Mouse (Mus musculus) spleen, adult 2 months (tissue): ENCODE results near the gene Vps72. TPM values are rescaled to one million over a fixed set of nuclear protein-coding genes. Genes with fewer than 3 reads are reported as not detected.
A peak's percentile ranks its signal among the peaks of the same experiment; 100 is the strongest.
"Not testable (repeated sequence)": the region's sequence is repeated elsewhere in the genome, so short reads cannot be mapped to it uniquely, and the experiment has no call there.

ENCODE experiments used
- DNase-seq, 2 experiments: peaks; one replicate each; pipeline versions ENCODE4 v3.0.0 to v3.0.0-alpha.2; 2012 to 2021; ENCODE audit warnings: low spot score in 2 of 2, low read depth in 1 of 2
- H3K27ac ChIP-seq: fragments of 200-500 bp; 2 replicates; pipeline ENCODE4 v1.5.1; 2012; ENCODE audit warnings: low read length, inconsistent platforms; ENCODE audit not compliant: insufficient read depth
- H3K27me3 ChIP-seq: fragments of 200-500 bp; 2 replicates; pipeline ENCODE4 v1.6.1; 2012; ENCODE audit warnings: mild to moderate bottlenecking, moderate library complexity, low read length, inconsistent platforms; ENCODE audit not compliant: control insufficient read depth, insufficient read depth
- H3K36me3 ChIP-seq: fragments of 200-500 bp; 2 replicates; pipeline ENCODE4 v1.6.1; 2012; ENCODE audit warnings: mild to moderate bottlenecking, low read length, inconsistent platforms; ENCODE audit not compliant: control insufficient read depth, insufficient read depth
- H3K4me1 ChIP-seq: fragments of 200-500 bp; 2 replicates; pipeline ENCODE4 v1.6.1; 2011; ENCODE audit warnings: inconsistent platforms; ENCODE audit not compliant: control insufficient read depth, insufficient read depth, insufficient read length
- H3K4me3 ChIP-seq: fragments of 200-500 bp; 2 replicates; pipeline ENCODE4 v1.5.1; 2011; ENCODE audit warnings: mild to moderate bottlenecking, inconsistent platforms; ENCODE audit not compliant: insufficient read depth, insufficient read length; ENCODE audit errors: extremely low read depth
- CTCF ChIP-seq: fragments of 200-500 bp; IDR thresholded peaks from 2 replicates; pipeline ENCODE4 v1.5.1; 2011; ENCODE audit warnings: mild to moderate bottlenecking, inconsistent platforms; ENCODE audit not compliant: insufficient read depth, insufficient read length, insufficient replicate concordance; ENCODE audit errors: extremely low read depth
- POLR2A ChIP-seq: fragments of 200-500 bp; IDR thresholded peaks from 2 replicates; pipeline ENCODE4 v1.6.1; 2011; ENCODE audit warnings: low read depth, low read length, inconsistent platforms
- WGBS: fragments of 180-500 bp; shearing (Covaris S2); methylation state at CpG from one replicate; pipeline ENCODE4 v1.1.7; 2018; 5-methylcytosine and 5-hydroxymethylcytosine counted together
- polyA plus RNA-seq: library from polyadenylated mRNA; depleted of rRNA; stranded (reverse); fragments of >200 nt; gene quantifications from 2 replicates; pipeline ENCODE4 v1.2.3, GENCODE M21; 2012

The Vps72 gene
- polyA plus RNA-seq, 1 experiment = 36.3 TPM

GRCm38 (mm10) chr3:95100854-95101253 is 10.0 kb upstream of the Vps72 start:
- WGBS = 5% methylated on average over 2 of the region's 2 CpGs
- TF ChIP-seq POLR2A (no peak), CTCF (no peak)
- no peak overlapping the region for H3K27ac ChIP-seq
- peaks cover 4% of the 10 kb centered on the region; the same call in 1 of the 2 replicates for H3K4me1 ChIP-seq
- H3K36me3 ChIP-seq = peaks cover 5% of the 10 kb centered on the region
- H3K27me3 ChIP-seq = no peaks in the 10 kb centered on the region
- DNase-seq = no peak
- H3K4me3 ChIP-seq = no peak overlapping the region

- Histone ChIP-seq H3K27me3 (no peaks in the 10 kb centered on the region), H3K4me3 (no peak overlapping the region), H3K27ac (no peak overlapping the region), H3K4me1 (peaks cover 4% of the 10 kb centered on the region; the same call in 1 of the 2 replicates), H3K36me3 (peaks cover 2% of the 10 kb centered on the region; the same call in 1 of the 2 replicates)
- DNase-seq = no peak
- TF ChIP-seq POLR2A (no peak), CTCF (no peak)
- 22% methylated on average over 4 of the region's 4 CpGs for WGBS
Observed at GRCm38 (mm10) chr3:95105121-95105520, 5.7 kb upstream of the Vps72 start.

GRCm38 (mm10) chr3:95105586-95106337 is 5.1 kb upstream of the Vps72 start:
- no peaks in the 10 kb centered on the region for H3K27me3 ChIP-seq
- peaks cover 2% of the 10 kb centered on the region; the same call in 1 of the 2 replicates for H3K36me3 ChIP-seq
- peaks cover 4% of the 10 kb centered on the region; the same call in 1 of the 2 replicates for H3K4me1 ChIP-seq
- DNase-seq = no peak
- 2% methylated on average over 16 of the region's 16 CpGs for WGBS
- H3K4me3 ChIP-seq = peak overlapping the region; percentile 84
- H3K27ac ChIP-seq = peak overlapping the region; percentile 57
- TF ChIP-seq POLR2A (no peak), CTCF (no peak)

- H3K36me3 ChIP-seq = peaks cover 2% of the 10 kb centered on the region; the same call in 1 of the 2 replicates
- H3K4me1 ChIP-seq = peaks cover 4% of the 10 kb centered on the region; the same call in 1 of the 2 replicates
- no peaks in the 10 kb centered on the region for H3K27me3 ChIP-seq
- TF ChIP-seq POLR2A (peak; percentile 37; the same call in 1 of the 2 replicates), CTCF (no peak)
- H3K27ac ChIP-seq = peak within 1 kb of the TSS; percentile 57
- H3K4me3 ChIP-seq = peak within 1 kb of the TSS; percentile 84
- WGBS = under 1% methylated on average over 51 of the region's 51 CpGs
- DNase-seq = peak; percentile 92 to 98
Observed at GRCm38 (mm10) chr3:95106338-95107117, 4.3 kb upstream of the Vps72 start, which contains the start of gene Pip5k1a. Gene Pip5k1a, minus strand, starts transcription at chr3:95106930.

GRCm38 (mm10) chr3:95107308-95107707 is 3.5 kb upstream of the Vps72 start:
- not testable (repeated sequence) for DNase-seq, H3K27ac ChIP-seq, H3K4me1 ChIP-seq, H3K36me3 ChIP-seq, H3K27me3 ChIP-seq, H3K4me3 ChIP-seq

- Histone ChIP-seq H3K27ac (no peak overlapping the region), H3K36me3 (peaks cover 2% of the 10 kb centered on the region; the same call in 1 of the 2 replicates), H3K27me3 (no peaks in the 10 kb centered on the region), H3K4me1 (peaks cover 4% of the 10 kb centered on the region; the same call in 1 of the 2 replicates), H3K4me3 (no peak overlapping the region)
- TF ChIP-seq POLR2A (no peak), CTCF (no peak)
- WGBS = 56% methylated on average over 2 of the region's 2 CpGs
- no peak for DNase-seq
Observed at GRCm38 (mm10) chr3:95107898-95108297, 2.9 kb upstream of the Vps72 start.
